Mouse (Mus musculus) hindbrain, embryonic 11.5 days (tissue): Measurements from ENCODE around the gene Gsto2. TPM values are rescaled to one million over a fixed set of nuclear protein-coding genes. Genes with fewer than 3 reads are reported as not detected.

Experiments
- ATAC-seq: fragments of 200-750 bp; cut with Nextera tagmentation; 2 replicates; pipeline ENCODE4 v1.8.0; 2017; ENCODE audit warnings: mild to moderate bottlenecking, moderate TSS enrichment, moderate library complexity; ENCODE audit not compliant: low FRiP score
- DNase-seq: peaks from one replicate; pipeline ENCODE4 v3.0.0-alpha.2; 2015; ENCODE audit warnings: low spot score
- H3K27ac ChIP-seq: fragments of 300-500 bp; sonication (generic); 2 replicates; pipeline ENCODE4 v1.5.1; 2014; ENCODE audit warnings: mild to moderate bottlenecking, low read depth, low read length
- H3K27me3 ChIP-seq: fragments of 300-500 bp; sonication (generic); 2 replicates; pipeline ENCODE4 v1.6.1; 2014; ENCODE audit warnings: mild to moderate bottlenecking, low read length, moderate library complexity, mixed read lengths; ENCODE audit not compliant: control insufficient read depth, insufficient read depth
- H3K36me3 ChIP-seq: fragments of 300-500 bp; sonication (generic); 2 replicates; pipeline ENCODE4 v1.6.1; 2014; ENCODE audit warnings: mild to moderate bottlenecking, low read length, moderate library complexity, mixed read lengths; ENCODE audit not compliant: control insufficient read depth, insufficient read depth
- H3K4me1 ChIP-seq: fragments of 300-500 bp; sonication (generic); replicated peaks from 2 replicates; pipeline ENCODE4 v1.6.1; 2014; ENCODE audit warnings: low read length, mixed read lengths; ENCODE audit not compliant: control insufficient read depth, insufficient read depth
- H3K4me2 ChIP-seq: fragments of 300-500 bp; sonication (generic); replicated peaks from 2 replicates; pipeline ENCODE4 v1.6.1; 2014; ENCODE audit warnings: mild to moderate bottlenecking, low read depth, low read length
- H3K4me3 ChIP-seq: fragments of 300-500 bp; sonication (generic); 2 replicates; pipeline ENCODE4 v1.5.1; 2014; ENCODE audit warnings: low read depth, low read length
- H3K9ac ChIP-seq: fragments of 300-500 bp; sonication (generic); 2 replicates; pipeline ENCODE4 v1.6.1; 2014; ENCODE audit warnings: low read depth, low read length
- H3K9me3 ChIP-seq: fragments of 300-500 bp; sonication (generic); 2 replicates; pipeline ENCODE4 v1.6.1; 2016; ENCODE audit warnings: low read length; ENCODE audit not compliant: control insufficient read depth
- WGBS: fragments of 180-500 bp; shearing (Covaris S2); extraction: QIAGEN DNeasy Blood & Tissue Kit; methylation state at CpG from one replicate; pipeline ENCODE4 v1.1.7; 2014; 5-methylcytosine and 5-hydroxymethylcytosine counted together
- polyA plus RNA-seq: library from polyadenylated mRNA; unstranded; fragments of >200 nt; fragmentation: Nextera tagmentation; extraction: Ambion mirVana; gene quantifications from 2 replicates; pipeline ENCODE4 v1.2.1, GENCODE M21; 2014

Gsto2 gene
- polyA plus RNA-seq, 1 experiment from 2014 or later: 0.77 TPM

DNA sequence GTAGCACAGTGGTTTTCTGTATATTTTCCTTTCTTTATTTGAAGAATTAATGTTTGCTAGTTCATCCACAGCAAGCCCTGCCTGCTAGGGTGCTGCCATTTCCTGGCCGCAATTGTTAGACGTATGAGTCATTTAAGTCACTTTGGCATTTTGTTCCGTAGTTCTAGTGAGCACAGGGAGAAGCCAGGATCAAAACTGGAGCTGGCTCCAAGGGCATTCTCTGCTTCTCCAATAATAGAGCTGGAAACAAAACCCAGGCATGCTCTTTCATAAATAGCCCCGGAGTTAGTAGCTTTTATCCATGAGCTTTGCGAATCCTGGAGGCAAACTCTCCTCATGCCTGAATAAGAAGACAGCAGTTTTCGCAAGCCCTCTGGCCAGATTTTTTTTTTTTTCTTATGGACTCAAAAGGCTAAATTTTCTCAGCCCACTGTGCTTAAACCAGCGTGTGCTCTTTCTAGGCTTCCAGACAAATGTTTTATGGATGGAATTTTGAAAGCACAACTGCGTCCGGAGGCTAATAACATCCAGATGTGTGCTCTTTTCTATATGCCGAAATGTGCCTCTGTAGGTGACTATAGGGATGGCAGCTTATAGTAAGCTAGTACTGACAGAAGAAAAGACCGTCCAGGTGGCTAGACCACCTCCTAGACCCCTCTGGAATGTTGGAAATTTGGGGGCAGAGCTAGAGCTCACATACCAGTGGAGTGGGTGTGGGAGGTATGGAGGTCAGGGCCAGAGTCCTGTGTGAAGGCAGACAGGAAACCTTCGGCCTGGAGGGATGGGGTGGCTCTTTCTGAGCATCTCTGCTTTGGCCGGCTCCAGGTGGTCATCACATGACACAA lies 11.2 kb upstream of the Gsto2 start:
- H3K9ac ChIP-seq: peak overlapping the region; percentile 76
- DNase-seq: no peak
- 28% methylated on average over 13 of the region's 13 CpGs for WGBS
- no peaks in the 10 kb centered on the region; the same call in 1 of the 2 replicates for H3K4me1 ChIP-seq
- H3K4me3 ChIP-seq: peak overlapping the region; percentile 61
- H3K27ac ChIP-seq: peak overlapping the region; percentile 24; the same call in 1 of the 2 replicates
- peak overlapping the region; percentile 98 for H3K4me2 ChIP-seq
- peak; percentile 81 for ATAC-seq
- no peaks in the 10 kb centered on the region for H3K36me3 ChIP-seq
- H3K27me3 ChIP-seq: peaks cover 3% of the 10 kb centered on the region; the same call in 1 of the 2 replicates
- H3K9me3 ChIP-seq: no peaks in the 10 kb centered on the region

DNA sequence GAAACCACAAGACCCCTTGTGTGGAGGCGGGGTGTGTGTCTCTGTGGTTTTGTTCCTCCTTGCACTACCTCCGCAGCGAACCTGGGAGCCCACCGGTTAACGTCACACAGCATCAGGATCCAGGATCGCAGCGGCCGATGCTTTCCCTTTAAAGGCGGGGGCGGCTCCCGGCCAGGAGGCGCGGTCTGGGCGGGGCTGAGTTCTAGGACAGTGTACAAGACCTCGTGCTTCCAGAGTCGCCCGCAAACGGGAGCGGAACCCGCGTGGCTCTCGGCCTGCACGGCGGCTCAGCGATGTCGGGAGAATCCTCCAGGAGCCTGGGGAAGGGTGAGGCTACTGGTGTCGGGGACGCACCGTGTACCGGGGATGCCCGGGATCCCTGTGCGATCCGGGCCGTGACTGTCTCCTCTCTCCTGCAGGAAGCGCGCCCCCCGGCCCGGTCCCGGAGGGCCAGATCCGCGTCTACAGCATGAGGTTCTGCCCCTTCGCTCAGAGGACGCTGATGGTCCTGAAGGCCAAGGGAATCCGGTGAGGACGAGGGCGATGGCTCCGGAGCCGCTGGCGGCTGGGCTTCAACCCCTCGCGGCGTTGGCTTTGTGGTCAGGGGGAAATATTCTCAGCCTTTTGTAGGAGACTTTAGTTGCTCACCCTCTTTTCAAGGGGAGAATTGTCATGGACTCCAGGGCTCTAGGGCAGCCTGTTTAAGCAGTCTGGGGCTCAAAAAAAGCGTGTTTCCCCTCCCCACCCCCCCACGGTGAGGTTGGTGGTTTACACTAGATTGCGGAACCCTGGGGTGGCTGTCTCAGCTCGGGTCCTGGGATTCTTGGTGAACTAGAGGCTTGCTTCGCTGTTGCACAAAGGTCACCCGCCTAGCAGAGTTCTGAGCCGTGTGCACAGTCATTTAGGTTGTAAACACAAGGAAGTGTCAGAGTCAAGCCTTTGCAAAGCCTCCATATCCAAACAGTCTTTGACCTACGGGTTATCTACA lies 10.2 kb upstream of the Gsto2 start, which contains the start of gene Gsto1:
Gsto1 (plus strand) TSS at position 175 of the 988 bp plus-strand sequence.
- peak within 1 kb of the TSS; percentile 24; the same call in 1 of the 2 replicates for H3K27ac ChIP-seq
- H3K27me3 ChIP-seq: peaks cover 3% of the 10 kb centered on the region; the same call in 1 of the 2 replicates

DNA sequence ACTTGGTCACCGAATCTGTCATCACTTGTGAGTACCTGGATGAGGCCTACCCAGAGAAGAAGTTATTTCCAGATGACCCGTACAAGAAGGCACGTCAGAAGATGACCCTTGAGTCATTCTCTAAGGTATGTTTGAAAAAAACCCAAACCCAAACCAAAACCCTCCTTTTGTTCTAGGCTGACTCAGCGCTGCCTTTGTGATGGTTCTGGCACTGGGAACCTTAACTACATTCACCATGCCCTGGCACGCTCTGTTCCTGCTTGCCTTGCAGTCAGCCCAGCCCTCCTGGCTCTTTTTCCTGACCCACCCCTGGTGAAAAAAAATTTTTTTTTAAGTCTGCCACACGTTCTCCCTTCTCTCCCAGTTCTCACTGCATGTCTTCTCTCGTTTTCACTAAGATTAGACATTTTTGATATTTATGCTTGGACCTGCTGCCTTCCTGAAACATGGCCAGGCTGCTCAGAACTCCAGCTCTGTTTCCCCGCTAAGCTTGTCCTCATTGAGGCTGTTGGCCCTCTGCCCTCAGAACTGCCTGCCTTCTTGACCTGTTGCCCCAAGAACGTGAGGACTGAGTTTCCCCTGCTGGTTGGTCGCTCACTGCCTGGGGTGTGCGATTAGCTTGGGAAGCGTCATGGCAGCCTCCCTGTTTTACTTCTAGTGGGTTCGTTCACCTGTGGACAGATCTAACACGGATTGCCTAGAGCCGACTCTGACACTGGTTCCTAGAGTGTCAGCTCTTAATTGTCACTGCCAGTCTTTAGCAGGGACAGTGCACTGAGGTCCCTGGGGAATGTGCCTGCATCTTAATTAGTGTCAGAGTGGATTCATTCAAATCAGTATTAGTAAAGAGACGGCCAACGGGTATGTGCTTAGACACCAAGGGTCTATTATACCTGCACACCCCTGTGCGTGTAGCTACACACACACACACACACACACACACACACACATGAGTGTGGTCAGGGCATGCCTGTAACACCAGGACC lies 7.1 kb upstream of the Gsto2 start:
- Histone ChIP-seq H3K9ac (no peak overlapping the region), H3K36me3 (no peaks in the 10 kb centered on the region), H3K4me2 (no peak overlapping the region), H3K9me3 (no peaks in the 10 kb centered on the region), H3K27me3 (peaks cover 3% of the 10 kb centered on the region; the same call in 1 of the 2 replicates), H3K4me1 (no peaks in the 10 kb centered on the region; the same call in 1 of the 2 replicates), H3K4me3 (no peak overlapping the region), H3K27ac (no peak overlapping the region)
- 83% methylated on average over 18 of the region's 18 CpGs for WGBS
- ATAC-seq (no peak), DNase-seq (no peak)

More for the DNA sequence above, 10.2 kb upstream of the Gsto2 start, which contains the start of gene Gsto1:
- Histone ChIP-seq H3K9ac (peak within 1 kb of the TSS; percentile 76), H3K9me3 (no peaks in the 10 kb centered on the region), H3K4me2 (peak within 1 kb of the TSS; percentile 98), H3K4me3 (peak within 1 kb of the TSS; percentile 61), H3K4me1 (no peaks in the 10 kb centered on the region; the same call in 1 of the 2 replicates), H3K36me3 (no peaks in the 10 kb centered on the region)
- WGBS: under 1% methylated on average over 60 of the region's 60 CpGs
- ATAC-seq (peak; percentile 95), DNase-seq (peak; percentile 88)

DNA sequence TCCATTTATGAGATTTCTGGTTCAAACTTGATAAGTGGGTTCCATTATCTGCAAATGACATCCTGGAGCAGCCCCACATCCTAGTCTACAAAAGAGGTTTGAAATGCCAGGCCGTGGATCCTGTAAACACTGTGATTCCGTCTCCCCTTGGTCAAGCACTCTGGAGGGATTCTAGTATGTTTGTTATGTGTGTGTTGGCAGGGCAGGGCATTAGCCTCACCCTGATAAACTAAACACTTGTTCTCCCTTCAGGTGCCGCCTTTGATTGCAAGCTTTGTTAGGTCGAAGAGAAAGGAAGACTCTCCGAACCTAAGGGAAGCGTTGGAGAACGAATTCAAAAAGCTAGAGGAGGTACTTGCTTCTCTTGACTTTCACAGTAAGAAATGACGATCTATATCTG lies 6.2 kb upstream of the Gsto2 start:
- Histone ChIP-seq H3K27me3 (no peaks in the 10 kb centered on the region; the same call in 1 of the 2 replicates), H3K9me3 (no peaks in the 10 kb centered on the region), H3K36me3 (no peaks in the 10 kb centered on the region), H3K9ac (no peak overlapping the region), H3K4me1 (no peaks in the 10 kb centered on the region; the same call in 1 of the 2 replicates), H3K4me3 (no peak overlapping the region), H3K4me2 (no peak overlapping the region), H3K27ac (no peak overlapping the region)
- WGBS: 95% methylated on average over 8 of the region's 8 CpGs
- DNase-seq (no peak), ATAC-seq (no peak)

DNA sequence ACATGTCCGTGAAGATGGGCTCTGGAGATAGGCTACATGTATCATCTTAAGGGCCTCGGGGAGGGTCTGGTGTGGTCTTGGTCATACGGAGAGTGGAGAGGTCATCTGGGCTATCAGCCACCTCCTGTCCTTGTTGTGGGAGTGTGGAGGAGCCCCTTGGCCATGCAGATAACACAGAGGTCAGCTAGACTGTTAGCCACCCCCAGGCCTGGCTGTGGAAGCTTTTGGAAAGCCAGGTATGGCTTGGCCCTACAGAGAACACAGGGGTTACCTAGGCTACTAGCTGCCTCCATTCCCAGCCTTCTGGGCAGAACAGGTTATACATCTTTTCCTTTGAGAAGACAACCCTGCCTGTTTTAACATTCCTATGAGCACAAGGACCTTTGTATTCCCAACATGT lies 2.8 kb upstream of the Gsto2 start:
- Histone ChIP-seq H3K4me1 (no peaks in the 10 kb centered on the region), H3K4me3 (no peak overlapping the region)

DNA sequence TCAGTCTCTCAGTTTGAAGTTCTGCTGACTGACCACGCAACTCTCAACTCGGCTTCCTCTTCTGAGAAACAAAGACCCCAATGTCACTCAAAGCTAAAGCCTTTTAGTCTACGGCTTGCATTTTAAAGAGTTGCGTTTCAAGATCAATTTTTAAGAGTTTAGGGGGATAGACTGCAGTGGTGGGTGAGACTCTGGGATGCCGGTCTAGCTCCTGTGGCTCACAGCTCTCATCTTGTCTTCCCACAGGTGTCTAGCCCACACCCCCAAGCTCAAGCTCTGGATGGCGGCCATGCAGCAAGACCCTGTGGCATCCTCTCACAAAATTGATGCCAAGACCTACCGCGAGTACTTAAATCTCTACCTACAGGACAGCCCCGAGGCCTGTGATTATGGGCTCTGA lies 1.3 kb upstream of the Gsto2 start:
- no peak for DNase-seq
- WGBS: 96% methylated on average over 9 of the region's 9 CpGs

More for the DNA sequence above, 2.8 kb upstream of the Gsto2 start:
- H3K9me3 ChIP-seq: no peaks in the 10 kb centered on the region
- H3K27me3 ChIP-seq: no peaks in the 10 kb centered on the region
- H3K36me3 ChIP-seq: no peaks in the 10 kb centered on the region
- DNase-seq: no peak
- no peak overlapping the region for H3K27ac ChIP-seq
- H3K4me2 ChIP-seq: no peak overlapping the region
- 92% methylated on average over 3 of the region's 3 CpGs for WGBS
- no peak for ATAC-seq
- no peak overlapping the region for H3K9ac ChIP-seq

DNA sequence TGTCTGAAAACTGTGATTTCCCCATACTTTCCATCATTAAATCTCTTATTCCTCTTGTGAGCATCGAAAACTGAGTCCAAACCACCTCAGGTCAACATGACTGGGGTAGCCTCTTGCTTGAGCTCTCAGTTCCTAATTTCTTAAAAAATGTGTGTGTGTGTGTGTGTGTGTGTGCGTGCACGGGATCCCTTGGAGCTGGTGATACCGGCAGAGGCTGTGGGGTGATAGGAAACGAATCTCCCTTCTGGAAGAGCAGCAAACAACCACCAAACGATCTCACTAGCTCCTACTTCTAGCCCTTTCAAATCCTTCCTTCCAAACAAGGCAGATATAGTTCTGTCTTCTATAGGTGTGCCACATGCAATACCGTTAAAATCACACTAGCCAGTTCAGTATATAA lies 613 bp upstream of the Gsto2 start:
- peak overlapping the region; percentile 90 for H3K9ac ChIP-seq
- no peaks in the 10 kb centered on the region for H3K27me3 ChIP-seq
- H3K4me3 ChIP-seq: peak overlapping the region; percentile 64
- H3K27ac ChIP-seq: no peak overlapping the region
- 85% methylated on average over 7 of the region's 7 CpGs for WGBS
- H3K9me3 ChIP-seq: no peaks in the 10 kb centered on the region
- no peaks in the 10 kb centered on the region for H3K4me1 ChIP-seq
- DNase-seq (no peak), ATAC-seq (no peak)
- H3K4me2 ChIP-seq: peak overlapping the region; percentile 87
- H3K36me3 ChIP-seq: no peaks in the 10 kb centered on the region

More for the DNA sequence above, 1.3 kb upstream of the Gsto2 start:
- ATAC-seq: no peak
- Histone ChIP-seq H3K4me1 (no peaks in the 10 kb centered on the region), H3K27me3 (no peaks in the 10 kb centered on the region), H3K9ac (no peak overlapping the region), H3K9me3 (no peaks in the 10 kb centered on the region), H3K4me3 (no peak overlapping the region), H3K4me2 (no peak overlapping the region), H3K27ac (no peak overlapping the region), H3K36me3 (no peaks in the 10 kb centered on the region)
